Mouse (Mus musculus) layer of hippocampus, postnatal 14 days (tissue): Measurements from ENCODE around the gene Bcl2l11. TPM values are rescaled to one million over a fixed set of nuclear protein-coding genes. Genes with fewer than 3 reads are reported as not detected.
A peak's percentile ranks its signal among the peaks of the same experiment; 100 is the strongest.
"Not testable (repeated sequence)": the region's sequence is repeated elsewhere in the genome, so short reads cannot be mapped to it uniquely, and the experiment has no call there.

Experiments used
- DNase-seq, 2 experiments: peaks; one replicate each; pipeline ENCODE4 v3.0.0; 2021 to 2022; ENCODE audit warnings: low spot score in 2 of 2, mixed read lengths in 1 of 2
- total RNA-seq, 2 experiments: library from RNA; stranded (reverse); gene quantifications; 2 replicates each; pipeline ENCODE4 v1.2.3; 2021

The Bcl2l11 gene
- total RNA-seq, 2 experiments from 2014 or later: 8.4 to 8.8 TPM

- DNase-seq: peak; percentile 50 to 82
Observed at GRCm38 (mm10) chr2:128169972-128170371, 44.1 kb downstream of the Bcl2l11 start.

GRCm38 (mm10) chr2:128170614-128171013, 44.8 kb downstream of the Bcl2l11 start:
- no peak for DNase-seq

- peak; percentile 65 to 83 for DNase-seq
Observed at GRCm38 (mm10) chr2:128172266-128172665, 46.4 kb downstream of the Bcl2l11 start.

- DNase-seq: no peak
Observed at GRCm38 (mm10) chr2:128174176-128174575, 48.3 kb downstream of the Bcl2l11 start.

- DNase-seq: no peak
Observed at GRCm38 (mm10) chr2:128174604-128175342, 48.9 kb downstream of the Bcl2l11 start.

GRCm38 (mm10) chr2:128175625-128176024, 49.8 kb downstream of the Bcl2l11 start:
- DNase-seq: no peak

- DNase-seq: no peak
Observed at GRCm38 (mm10) chr2:128176391-128177044, 50.7 kb downstream of the Bcl2l11 start.

GRCm38 (mm10) chr2:128177241-128177661, 51.4 kb downstream of the Bcl2l11 start:
- peak in 1 of 2 experiments; percentile 37 for DNase-seq

GRCm38 (mm10) chr2:128179126-128179807, 53.4 kb downstream of the Bcl2l11 start:
- DNase-seq: no peak

GRCm38 (mm10) chr2:128179808-128180379, 54.1 kb downstream of the Bcl2l11 start:
- no peak for DNase-seq

GRCm38 (mm10) chr2:128182181-128182580, 56.3 kb downstream of the Bcl2l11 start:
- not testable (repeated sequence) for DNase-seq

- DNase-seq: no peak
Observed at GRCm38 (mm10) chr2:128182751-128183150, 56.9 kb downstream of the Bcl2l11 start.

GRCm38 (mm10) chr2:128183762-128184161, 57.9 kb downstream of the Bcl2l11 start:
- no peak for DNase-seq

GRCm38 (mm10) chr2:128185942-128186341, 60.1 kb downstream of the Bcl2l11 start:
- DNase-seq: no peak

GRCm38 (mm10) chr2:128187277-128187676, 61.4 kb downstream of the Bcl2l11 start:
- no peak for DNase-seq

- no peak for DNase-seq
Observed at GRCm38 (mm10) chr2:128188461-128188860, 62.6 kb downstream of the Bcl2l11 start.

- no peak for DNase-seq
Observed at GRCm38 (mm10) chr2:128189691-128190090, 63.9 kb downstream of the Bcl2l11 start.

GRCm38 (mm10) chr2:128190196-128190595, 64.4 kb downstream of the Bcl2l11 start:
- no peak for DNase-seq

GRCm38 (mm10) chr2:128193411-128193810, 67.6 kb downstream of the Bcl2l11 start:
- DNase-seq: no peak

GRCm38 (mm10) chr2:128197379-128197778, 71.5 kb downstream of the Bcl2l11 start:
- no peak for DNase-seq

- no peak for DNase-seq
Observed at GRCm38 (mm10) chr2:128203147-128203546, 77.3 kb downstream of the Bcl2l11 start.
